Mouse (Mus musculus) G1E (cell line): Measurements from ENCODE around the gene Anxa6. TPM values are rescaled to one million over a fixed set of nuclear protein-coding genes. Genes with fewer than 3 reads are reported as not detected.
"Not testable (repeated sequence)": the region's sequence is repeated elsewhere in the genome, so short reads cannot be mapped to it uniquely, and the experiment has no call there.

Experiments
- ATAC-seq: 2 replicates; pipeline ENCODE4 v1.8.0; 2016; ENCODE audit warnings: mild to moderate bottlenecking; ENCODE audit not compliant: insufficient number of reproducible peaks, poor library complexity, low FRiP score, severe bottlenecking; ENCODE audit errors: extremely low read depth
- DNase-seq: peaks from one replicate; pipeline ENCODE4 v3.0.0; 2012; ENCODE audit warnings: low spot score
- H3K27me3 ChIP-seq: 2 replicates; pipeline ENCODE4 v1.6.1; 2012; ENCODE audit warnings: mild to moderate bottlenecking, low read length, inconsistent platforms; ENCODE audit not compliant: insufficient read depth
- H3K36me3 ChIP-seq: replicated peaks from 2 replicates; pipeline ENCODE3; 2012; ENCODE audit warnings: mild to moderate bottlenecking, inconsistent platforms
- H3K4me1 ChIP-seq: 2 replicates; pipeline ENCODE4 v1.6.1; 2012; ENCODE audit warnings: low read depth, low read length, inconsistent platforms, mixed read lengths; ENCODE audit not compliant: insufficient read depth
- H3K4me3 ChIP-seq: 2 replicates; pipeline ENCODE4 v1.5.1; 2012; ENCODE audit warnings: low read depth, mild to moderate bottlenecking, inconsistent platforms, low read length, moderate library complexity, mixed read lengths
- H3K9me3 ChIP-seq: replicated peaks from 2 replicates; pipeline ENCODE4 v1.6.1; 2012; ENCODE audit warnings: inconsistent platforms
- CTCF ChIP-seq: IDR thresholded peaks from 2 replicates; pipeline ENCODE4 v1.5.1; 2012; ENCODE audit warnings: low read depth, low read length, inconsistent platforms, mixed read lengths
- GATA1 ChIP-seq: IDR thresholded peaks from 2 replicates; pipeline ENCODE4 v1.6.1; 2012; ENCODE audit warnings: borderline replicate concordance, low read length, inconsistent platforms, mixed read lengths
- GATA2 ChIP-seq: IDR thresholded peaks from 2 replicates; pipeline ENCODE4 v1.6.1; 2012; ENCODE audit warnings: low read depth, low read length, inconsistent platforms, borderline replicate concordance
- POLR2AphosphoS5 ChIP-seq: IDR thresholded peaks from 2 replicates; pipeline ENCODE4 v1.6.1; 2012; ENCODE audit warnings: low read depth, low read length, inconsistent platforms; ENCODE audit not compliant: insufficient replicate concordance
- TAL1 ChIP-seq: conservative IDR thresholded peaks from 2 replicates; pipeline ENCODE4 v1.6.1; 2012; ENCODE audit warnings: low read depth, low read length, inconsistent platforms, mixed read lengths
- polyA plus RNA-seq: library from polyadenylated mRNA; stranded (reverse); fragments of >175 nt; gene quantifications from 2 replicates; pipeline ENCODE4 v1.2.3, GENCODE M21; 2012
- total RNA-seq, 2 experiments: library from RNA; stranded (forward) in 1 of 2; stranded (reverse) in 1 of 2; fragments of 200-1000 nt in 1 of 2; fragments of >200 nt in 1 of 2; fragmentation: Nextera tagmentation in 1 of 2; gene quantifications; 2 replicates each; pipeline ENCODE4 v1.2.3; 2014 to 2017

Anxa6 gene
- total and polyA plus RNA-seq, 3 experiments: 0.04 to 0.87 TPM; not detected in 1

DNA sequence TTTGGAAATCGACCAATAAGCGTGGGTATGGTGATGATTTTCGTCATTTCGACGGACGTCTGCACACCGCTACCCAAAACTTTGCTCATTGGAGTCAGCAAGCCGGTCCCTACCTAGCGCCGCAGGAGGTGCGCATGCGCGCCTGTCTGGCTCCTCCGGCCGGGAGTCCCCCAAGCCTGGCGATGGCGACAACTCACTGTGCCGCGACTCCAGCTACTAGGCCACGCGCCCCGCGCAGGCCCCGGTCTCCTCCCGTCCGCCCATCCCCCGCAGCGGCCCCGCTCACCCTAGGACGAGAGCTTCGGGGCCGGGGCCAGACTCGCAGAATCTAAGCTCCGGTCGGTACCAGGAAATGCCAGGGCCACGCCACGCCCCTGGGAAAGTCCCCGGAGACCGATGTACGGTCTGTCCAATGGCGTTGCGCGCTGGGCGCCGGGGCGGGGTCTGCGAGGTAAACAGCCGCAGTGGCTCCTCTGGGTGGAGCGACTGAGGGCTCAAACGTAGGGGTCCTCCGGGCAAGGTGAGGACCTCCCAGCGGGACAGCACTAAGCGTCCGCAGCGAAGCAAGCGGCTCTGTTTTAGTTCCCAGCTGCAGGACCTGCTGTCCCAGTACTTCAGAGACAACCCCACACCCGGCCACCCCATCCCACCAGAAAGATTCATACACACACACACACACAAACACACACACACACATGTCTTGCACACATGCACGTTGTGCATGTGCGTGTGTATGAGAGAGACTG lies 77.3 kb downstream of the Anxa6 start:
- Histone ChIP-seq H3K4me3 (peak overlapping the region; percentile 86), H3K36me3 (peaks cover 25% of the 10 kb centered on the region), H3K9me3 (no peaks in the 10 kb centered on the region), H3K27me3 (no peaks in the 10 kb centered on the region), H3K4me1 (peaks cover 52% of the 10 kb centered on the region)
- TF ChIP-seq TAL1 (no peak), POLR2AphosphoS5 (no peak), GATA1 (no peak), GATA2 (no peak), CTCF (no peak)
- ATAC-seq (peak; percentile 96), DNase-seq (peak; percentile 99)

DNA sequence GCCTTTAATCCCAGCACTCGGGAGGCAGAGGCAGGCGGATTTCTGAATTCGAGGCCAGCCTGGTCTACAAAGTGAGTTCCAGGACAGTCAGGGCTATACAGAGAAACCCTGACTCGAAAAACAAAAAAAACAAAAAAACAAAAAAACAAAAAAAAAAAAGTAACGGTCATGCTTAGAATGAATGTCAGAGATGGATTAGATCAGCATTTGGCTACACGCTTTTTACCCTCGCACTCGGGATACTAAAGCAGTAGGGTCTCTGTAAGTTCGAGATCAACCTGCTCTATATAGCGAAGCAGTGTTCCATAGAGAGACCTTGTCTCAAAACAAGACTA lies 77.9 kb downstream of the Anxa6 start:
- not testable (repeated sequence) for ATAC-seq, H3K27me3 ChIP-seq, H3K9me3 ChIP-seq, DNase-seq
- Histone ChIP-seq H3K4me3 (peak overlapping the region; percentile 86), H3K4me1 (peaks cover 51% of the 10 kb centered on the region), H3K36me3 (peaks cover 30% of the 10 kb centered on the region)

DNA sequence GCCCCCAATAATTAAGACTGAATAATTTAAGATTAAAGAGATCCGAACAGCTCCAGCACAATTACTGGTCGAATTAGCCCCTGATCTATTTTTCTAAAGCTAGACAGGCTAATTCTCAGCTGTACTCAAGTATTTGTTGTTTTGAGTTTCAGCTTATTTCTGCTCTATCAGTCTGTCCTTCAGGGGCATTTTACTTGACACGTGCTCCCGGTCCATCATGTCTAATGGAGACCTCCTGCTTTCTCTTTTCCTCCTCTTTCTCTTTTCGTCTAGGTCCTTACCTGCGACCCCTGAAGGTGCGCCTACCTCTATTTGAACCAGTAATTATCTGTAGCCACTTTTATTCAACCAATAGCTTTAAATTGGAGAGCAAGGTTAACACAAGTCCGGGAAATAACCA lies 78.5 kb downstream of the Anxa6 start:
- peaks cover 31% of the 10 kb centered on the region for H3K36me3 ChIP-seq
- TF ChIP-seq POLR2AphosphoS5: no peak
- no peak for TF ChIP-seq TAL1
- TF ChIP-seq CTCF: no peak
- no peak for TF ChIP-seq GATA1
- TF ChIP-seq GATA2: no peak
- no peaks in the 10 kb centered on the region for H3K27me3 ChIP-seq
- peaks cover 46% of the 10 kb centered on the region for H3K4me1 ChIP-seq
- no peaks in the 10 kb centered on the region for H3K9me3 ChIP-seq
- ATAC-seq: no peak
- DNase-seq: no peak
- no peak overlapping the region for H3K4me3 ChIP-seq

DNA sequence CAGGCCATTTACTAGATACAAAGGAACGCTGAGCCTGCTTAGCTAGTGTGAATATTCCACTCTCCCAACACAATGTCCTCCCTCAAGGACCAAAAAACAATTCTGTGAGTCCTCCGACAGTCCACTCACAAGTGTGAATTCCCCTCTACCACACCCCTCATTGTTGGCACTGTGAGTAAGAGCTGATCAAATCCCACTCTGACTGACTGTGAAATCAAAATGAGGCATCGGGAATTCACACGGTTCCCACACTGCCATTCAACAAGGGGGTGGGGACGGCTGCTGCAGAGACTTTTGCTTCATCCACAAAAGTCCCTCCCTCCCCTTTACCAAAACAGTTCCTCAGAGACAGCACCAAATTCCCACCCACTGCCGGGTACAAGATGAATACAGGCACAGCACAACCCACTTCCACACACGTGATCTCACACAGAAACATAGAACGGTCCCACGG lies 79.2 kb downstream of the Anxa6 start:
- Histone ChIP-seq H3K36me3 (peaks cover 34% of the 10 kb centered on the region), H3K4me1 (peaks cover 40% of the 10 kb centered on the region), H3K27me3 (no peaks in the 10 kb centered on the region), H3K4me3 (no peak overlapping the region), H3K9me3 (no peaks in the 10 kb centered on the region)
- TF ChIP-seq GATA2 (no peak), GATA1 (no peak), CTCF (no peak), TAL1 (no peak), POLR2AphosphoS5 (no peak)
- DNase-seq (no peak), ATAC-seq (no peak)

DNA sequence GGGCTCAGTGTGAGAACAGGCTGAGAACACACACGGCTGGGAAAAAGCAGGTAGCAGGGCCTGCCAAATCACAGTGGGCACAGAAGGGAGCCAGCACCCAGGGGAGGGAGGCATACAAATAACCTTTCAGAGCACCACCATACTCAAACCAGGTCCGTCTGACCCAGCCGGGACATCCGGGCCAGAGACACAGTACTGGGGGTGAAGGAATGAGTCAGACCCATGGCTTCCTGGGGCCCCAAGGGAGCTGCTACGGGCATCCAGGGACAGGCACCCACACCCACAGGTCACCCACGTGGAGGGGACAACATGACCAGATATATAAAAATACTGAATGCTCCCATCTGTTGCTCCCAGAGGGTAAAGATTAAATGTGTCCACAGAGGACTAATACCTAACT lies 80.6 kb downstream of the Anxa6 start:
- Histone ChIP-seq H3K36me3 (peaks cover 41% of the 10 kb centered on the region), H3K9me3 (no peaks in the 10 kb centered on the region), H3K4me1 (peaks cover 27% of the 10 kb centered on the region), H3K4me3 (no peak overlapping the region), H3K27me3 (no peaks in the 10 kb centered on the region)
- ATAC-seq (no peak), DNase-seq (no peak)
- TF ChIP-seq TAL1 (no peak), POLR2AphosphoS5 (no peak), GATA1 (no peak), GATA2 (no peak), CTCF (no peak)

DNA sequence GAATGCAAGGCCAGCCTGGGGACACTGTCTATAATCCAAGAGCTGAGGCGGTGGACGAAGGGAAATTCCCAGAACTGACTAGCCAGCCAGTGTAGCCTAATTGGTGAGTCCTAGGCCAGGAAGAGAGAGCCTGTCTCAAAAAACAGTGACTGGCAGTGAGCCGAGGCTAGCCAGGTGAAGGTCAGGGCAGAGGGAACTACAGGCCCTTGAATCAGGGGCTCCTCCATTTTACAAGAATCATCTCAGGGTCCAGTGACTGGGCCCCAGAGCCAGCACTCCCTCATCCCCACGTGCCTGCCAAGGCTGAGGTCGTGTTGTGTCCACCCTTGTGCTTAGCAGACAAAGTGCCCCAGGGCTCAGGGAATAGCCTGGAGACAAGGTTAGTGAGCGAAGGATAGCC lies 82.6 kb downstream of the Anxa6 start:
- Histone ChIP-seq H3K4me3 (no peak overlapping the region), H3K4me1 (peaks cover 13% of the 10 kb centered on the region), H3K36me3 (peaks cover 56% of the 10 kb centered on the region), H3K27me3 (no peaks in the 10 kb centered on the region), H3K9me3 (no peaks in the 10 kb centered on the region)
- DNase-seq (no peak), ATAC-seq (no peak)
- TF ChIP-seq TAL1 (no peak), CTCF (no peak)

DNA sequence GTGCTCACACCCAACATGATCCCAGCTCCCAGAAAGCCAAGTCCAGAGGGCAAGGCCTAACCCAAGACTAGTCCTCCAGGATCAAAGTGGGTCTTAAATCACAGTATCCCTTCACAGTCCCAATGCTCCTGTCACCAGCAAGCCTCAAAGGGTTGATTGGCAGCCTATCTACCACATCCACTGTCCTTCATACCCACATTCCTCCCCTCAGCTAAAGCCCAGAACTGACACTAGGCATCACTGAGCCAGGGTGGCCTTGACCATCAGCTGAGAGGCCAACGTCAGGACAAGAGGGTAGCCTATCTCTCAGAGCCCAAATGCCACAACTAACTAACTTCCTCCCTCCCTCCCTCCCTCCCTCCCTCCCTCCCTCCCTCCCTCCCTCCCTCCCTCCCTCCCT lies 83.5 kb downstream of the Anxa6 start:
- H3K36me3 ChIP-seq: peaks cover 60% of the 10 kb centered on the region
- ATAC-seq: no peak
- no peak for DNase-seq
- no peak overlapping the region for H3K4me3 ChIP-seq
- H3K4me1 ChIP-seq: peaks cover 9% of the 10 kb centered on the region; the same call in 1 of the 2 replicates
- H3K9me3 ChIP-seq: no peaks in the 10 kb centered on the region
- H3K27me3 ChIP-seq: no peaks in the 10 kb centered on the region
- TF ChIP-seq CTCF: no peak
- TF ChIP-seq POLR2AphosphoS5: no peak
- TF ChIP-seq GATA1: no peak
- TF ChIP-seq GATA2: no peak
- no peak for TF ChIP-seq TAL1
